Mouse (Mus musculus): ENCODE measurements around the gene Map2k3.

Map2k3 gene

DNA sequence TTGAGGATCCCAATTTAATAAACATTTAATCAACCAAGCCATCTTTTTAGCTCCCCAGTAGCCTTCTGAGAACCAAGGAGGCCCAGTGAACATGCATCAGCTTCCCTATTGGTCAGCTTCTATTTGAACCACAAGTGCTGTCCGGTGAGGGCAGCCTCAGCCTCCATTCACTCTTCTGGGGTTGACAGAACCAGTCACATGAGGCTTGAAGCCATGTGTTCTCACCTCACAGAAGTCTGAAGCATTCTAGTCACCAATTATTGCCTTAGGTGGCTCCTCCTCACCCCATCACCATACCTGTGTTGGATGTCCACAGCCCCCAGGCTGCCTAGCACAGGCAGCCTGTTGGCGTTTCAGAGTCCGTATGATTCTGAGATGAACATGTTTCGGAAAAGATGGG lies 27.1 kb downstream of the Map2k3 start:
- no peak for DNase-seq (ENCODE audit: low spot score in 2 of 2)

- no peak for DNase-seq (ENCODE audit: low spot score in 2 of 2)
Measured at GRCm38 (mm10) chr11:60961176-60961575, 29.3 kb downstream of the Map2k3 start.

GRCm38 (mm10) chr11:60962709-60963108 lies 30.9 kb downstream of the Map2k3 start:
- no peak for DNase-seq (ENCODE audit: low spot score in 2 of 2)

GRCm38 (mm10) chr11:60966974-60967373 lies 35.1 kb downstream of the Map2k3 start:
- no peak for DNase-seq (ENCODE audit: low spot score in 2 of 2)

GRCm38 (mm10) chr11:60975097-60975496 lies 43.3 kb downstream of the Map2k3 start:
- DNase-seq (ENCODE audit: low spot score in 2 of 2): no peak

DNA sequence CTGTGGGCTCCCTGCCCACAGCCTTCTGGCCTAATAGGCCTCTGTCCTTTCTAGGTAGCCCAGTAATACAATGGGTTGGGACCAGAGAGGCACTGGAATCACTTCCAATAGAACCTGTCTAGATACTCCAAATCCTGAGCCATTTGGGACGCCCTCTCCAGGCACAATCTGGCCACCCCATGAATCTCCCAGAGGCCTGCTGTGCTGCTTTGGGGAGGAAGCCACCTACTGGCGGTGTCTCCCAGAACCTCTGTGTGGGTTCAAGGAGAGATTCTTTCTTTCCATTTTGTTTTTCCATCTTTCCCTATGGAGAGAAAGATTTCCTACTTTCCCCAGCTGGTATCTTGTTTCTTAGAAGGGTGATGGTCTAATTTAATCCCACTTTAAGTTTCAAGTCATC lies 44.4 kb downstream of the Map2k3 start:
- no peak for DNase-seq (ENCODE audit: low spot score in 2 of 2)

DNA sequence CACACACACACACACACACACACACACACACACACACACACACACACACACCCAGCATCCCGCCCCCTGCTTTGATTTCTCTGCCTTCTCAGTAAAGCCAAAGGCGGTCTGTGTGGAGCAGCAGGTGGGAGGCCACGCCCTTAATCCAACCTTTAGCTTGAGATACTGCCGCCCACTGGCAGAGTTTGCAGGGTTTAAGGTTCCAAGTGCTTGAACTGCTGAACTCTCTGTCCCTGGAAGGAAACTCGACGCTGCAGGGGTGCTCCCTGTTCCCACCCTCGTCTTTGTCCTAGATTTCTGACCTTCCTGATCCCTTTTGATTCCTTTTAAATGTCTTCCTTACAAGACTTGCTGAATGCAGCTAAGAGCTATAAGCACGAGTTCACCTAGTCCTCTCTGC lies 44.9 kb downstream of the Map2k3 start:
- no peak for DNase-seq (ENCODE audit: low spot score in 2 of 2)

- no peak for DNase-seq (ENCODE audit: low spot score in 2 of 2)
Measured at GRCm38 (mm10) chr11:60977153-60977552, 45.3 kb downstream of the Map2k3 start.

DNA sequence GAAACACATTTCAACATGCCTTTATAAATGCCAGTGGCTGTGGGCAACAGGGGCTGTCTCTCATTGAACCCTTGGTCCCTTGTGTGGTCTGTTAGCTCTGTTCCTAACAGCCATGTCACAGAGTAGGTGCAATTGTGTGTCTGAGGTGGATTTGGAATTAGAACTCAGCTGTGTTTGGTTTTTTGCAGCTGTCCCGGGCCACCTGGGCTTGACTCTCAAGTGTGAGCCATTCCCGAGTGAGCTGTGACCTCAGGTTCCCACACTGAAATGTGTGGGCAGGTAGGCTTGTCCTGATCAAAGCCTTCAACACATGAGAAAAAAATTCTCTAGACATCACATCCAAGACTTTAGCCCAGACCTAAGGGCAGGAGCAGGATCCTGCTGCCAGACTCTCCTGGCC lies 46.8 kb downstream of the Map2k3 start:
- no peak for DNase-seq (ENCODE audit: low spot score in 2 of 2)

- no peak for DNase-seq (ENCODE audit: low spot score in 2 of 2)
Measured at GRCm38 (mm10) chr11:60979788-60980187, 48.0 kb downstream of the Map2k3 start.

DNA sequence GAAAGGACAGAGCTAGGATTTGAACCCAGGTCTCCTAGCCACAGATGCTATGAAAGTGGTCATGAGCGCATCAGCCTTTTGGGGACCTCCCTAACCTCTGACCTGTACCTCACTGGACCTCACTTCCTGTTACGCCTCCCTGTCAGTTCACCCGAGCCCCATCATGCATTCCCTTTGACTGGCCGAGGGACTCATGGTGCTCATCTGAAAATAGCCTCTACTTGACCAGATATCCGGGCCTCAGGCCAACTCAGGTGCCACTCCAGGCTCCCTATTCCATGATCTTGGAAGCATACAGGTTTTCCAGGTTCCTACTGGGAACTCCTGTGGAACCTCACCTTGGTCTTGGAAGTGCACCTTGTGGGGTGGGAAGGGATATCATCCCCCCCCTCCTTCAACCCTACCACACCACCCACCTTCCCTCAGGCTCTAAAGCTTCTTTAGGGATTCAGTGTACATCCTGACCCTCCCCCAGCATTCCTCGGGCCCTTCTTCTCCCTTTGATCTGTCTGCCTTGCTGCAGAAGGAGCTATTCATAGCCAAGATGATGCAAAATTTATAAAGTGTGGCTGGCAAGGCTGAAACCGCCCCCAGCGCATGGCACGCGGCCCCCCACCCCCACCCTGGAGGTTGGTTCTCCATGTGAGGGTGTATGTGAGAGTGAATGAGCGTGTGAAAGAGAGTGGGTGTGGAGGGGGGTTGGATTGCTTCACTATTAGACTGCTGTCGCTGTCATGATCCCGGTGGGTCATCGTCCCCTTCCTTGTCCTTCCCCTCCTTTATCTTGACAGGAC lies 50.1 kb downstream of the Map2k3 start:
- DNase-seq (ENCODE audit: low spot score in 2 of 2): no peak

- DNase-seq (ENCODE audit: low spot score in 2 of 2): no peak
Measured at GRCm38 (mm10) chr11:60984912-60985558, 53.2 kb downstream of the Map2k3 start.

DNA sequence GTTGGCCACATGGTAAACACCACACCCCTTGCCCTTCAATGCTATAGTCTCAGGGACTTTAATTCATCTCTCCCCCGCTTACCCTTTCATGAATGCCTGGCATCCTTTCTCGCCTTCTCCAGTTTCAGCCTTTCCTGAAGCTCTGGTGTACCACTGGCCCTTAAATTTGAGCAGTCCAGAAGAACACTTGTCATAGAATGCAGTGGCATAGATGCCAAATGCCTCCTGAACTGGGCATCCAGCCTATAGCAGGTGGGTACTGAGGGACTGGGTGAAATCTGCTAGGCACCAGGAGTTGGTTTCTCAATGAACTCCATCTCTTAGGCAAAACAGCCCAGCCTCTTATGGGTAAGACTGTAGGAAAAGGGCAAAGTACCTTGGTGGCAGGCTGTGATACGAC lies 58.6 kb downstream of the Map2k3 start:
- DNase-seq (ENCODE audit: low spot score in 2 of 2): no peak

Data from urinary bladder, postnatal 4 days (tissue).